Mouse (Mus musculus): Measurements from ENCODE around the gene Bok.

GRCm38 (mm10) chr1:93716166-93716565 is 30.7 kb downstream of the Bok start:
- TF ChIP-seq GATA1 (IDR thresholded peaks at IDR 0.05; ENCODE audit: low read depth, low read length): no peak
- no peak for TF ChIP-seq EP300 (IDR thresholded peaks at IDR 0.05; ENCODE audit: low read depth in 1 of 2, low read length in 2 of 2)
- TF ChIP-seq CHD2 (IDR thresholded peaks at IDR 0.05; ENCODE audit: low read length): no peak
- no peak for TF ChIP-seq ZNF384 (IDR thresholded peaks at IDR 0.05; ENCODE audit: low read depth, low read length)
- no peak for TF ChIP-seq USF1 (IDR thresholded peaks at IDR 0.05; ENCODE audit: low read depth, low read length)

All from MEL (cell line).